Mouse (Mus musculus): ENCODE data around the gene Zfp113. TPM values are rescaled to one million over a fixed set of nuclear protein-coding genes. Genes with fewer than 3 reads are reported as not detected.
A peak's percentile ranks its signal among the peaks of the same experiment; 100 is the strongest.

Zfp113 gene
- polyA plus RNA-seq, 1 experiment from 2014 or later = 27.4 TPM

GRCm38 (mm10) chr5:138090737-138091136, 64.8 kb downstream of the Zfp113 start:
- WGBS = 95% methylated on average over 5 of the region's 5 CpGs
- Histone ChIP-seq H3K4me3 (replicated peaks) (no peak overlapping the region), H3K27ac (no peak overlapping the region), H3K9me3 (no peaks in the 10 kb centered on the region), H3K27me3 (no peaks in the 10 kb centered on the region), H3K4me2 (no peak overlapping the region), H3K36me3 (peaks cover 64% of the 10 kb centered on the region), H3K9ac (replicated peaks) (no peak overlapping the region), H3K4me1 (replicated peaks) (peaks cover 11% of the 10 kb centered on the region)
- no peak for ATAC-seq (ENCODE audit: insufficient number of reproducible peaks, insufficient read depth, low FRiP score, low TSS enrichment, low read depth)

GRCm38 (mm10) chr5:138090271-138090670, 65.3 kb downstream of the Zfp113 start:
- Histone ChIP-seq H3K9me3 (no peaks in the 10 kb centered on the region), H3K4me1 (replicated peaks) (peaks cover 11% of the 10 kb centered on the region), H3K27me3 (no peaks in the 10 kb centered on the region), H3K9ac (replicated peaks) (no peak overlapping the region), H3K27ac (no peak overlapping the region), H3K4me2 (no peak overlapping the region), H3K4me3 (replicated peaks) (no peak overlapping the region), H3K36me3 (peaks cover 59% of the 10 kb centered on the region)
- WGBS = 81% methylated on average over 3 of the region's 3 CpGs
- no peak for ATAC-seq (ENCODE audit: insufficient number of reproducible peaks, insufficient read depth, low FRiP score, low TSS enrichment, low read depth)

MicroRNAs encoded within 50 kb of the gene (microRNA counts, 519-probe panel; counts per million panel counts)
- microRNA mmu-miR-106b (6,828 counts per million, percentile 83 among the panel's probes with 10 or more counts), microRNA mmu-miR-25 (9,022 counts per million, percentile 96 among the panel's probes with 10 or more counts), microRNA mmu-miR-93 (6,624 counts per million, percentile 79 among the panel's probes with 10 or more counts)

Small RNA genes within 50 kb of the gene (microRNA-seq; reads per million reads assigned to microRNA genes)
- 11,332 reads per million, percentile 95 among the genes with 10 or more reads in this experiment for gene Mir106b
- gene Mir25 = 953 reads per million, percentile 75 among the genes with 10 or more reads in this experiment
- 18,583 reads per million, percentile 96 among the genes with 10 or more reads in this experiment for gene Mir93

Other genes with a start within 250 kb of the Zfp113 start
- gene Cyp3a13, start 234.1 kb downstream of the Zfp113 start, polyA plus RNA-seq (2016; fragmentation: Nextera tagmentation; extraction: Ambion mirVana) = not detected in 2 replicates
- 0.08 and 0.19 TPM in 2 replicates for gene Gjc3, start 192.6 kb downstream of the Zfp113 start, polyA plus RNA-seq (2016; fragmentation: Nextera tagmentation; extraction: Ambion mirVana)
- not detected in 2 replicates for gene Azgp1, start 174.2 kb downstream of the Zfp113 start, polyA plus RNA-seq (2016; fragmentation: Nextera tagmentation; extraction: Ambion mirVana)
- not detected in 2 replicates for gene Smok3a, start 134.5 kb downstream of the Zfp113 start, polyA plus RNA-seq (2016; fragmentation: Nextera tagmentation; extraction: Ambion mirVana)
- not detected in 2 replicates for gene Smok3b, start 134.3 kb downstream of the Zfp113 start, polyA plus RNA-seq (2016; fragmentation: Nextera tagmentation; extraction: Ambion mirVana)
- not detected in 2 replicates for gene Smok3c, start 102.5 kb downstream of the Zfp113 start, polyA plus RNA-seq (2016; fragmentation: Nextera tagmentation; extraction: Ambion mirVana)
- 26.8 and 32.1 TPM in 2 replicates for gene Zkscan1, start 70.7 kb downstream of the Zfp113 start, polyA plus RNA-seq (2016; fragmentation: Nextera tagmentation; extraction: Ambion mirVana)
- gene Zscan21, start 38.8 kb downstream of the Zfp113 start, polyA plus RNA-seq (2016; fragmentation: Nextera tagmentation; extraction: Ambion mirVana) = 78.8 and 80.9 TPM in 2 replicates
- 332 and 333 TPM in 2 replicates for gene Cops6, start 5.3 kb upstream of the Zfp113 start, polyA plus RNA-seq (2016; fragmentation: Nextera tagmentation; extraction: Ambion mirVana)
- gene Ap4m1, start 16.3 kb upstream of the Zfp113 start, polyA plus RNA-seq (2016; fragmentation: Nextera tagmentation; extraction: Ambion mirVana) = 32.0 and 36.3 TPM in 2 replicates
- 298 and 302 TPM in 2 replicates for gene Mcm7, start 16.7 kb upstream of the Zfp113 start, polyA plus RNA-seq (2016; fragmentation: Nextera tagmentation; extraction: Ambion mirVana)
- 114 and 122 TPM in 2 replicates for gene Taf6, start 31.7 kb upstream of the Zfp113 start, polyA plus RNA-seq (2016; fragmentation: Nextera tagmentation; extraction: Ambion mirVana)
- gene Cnpy4, start 31.7 kb upstream of the Zfp113 start, polyA plus RNA-seq (2016; fragmentation: Nextera tagmentation; extraction: Ambion mirVana) = 57.7 and 64.7 TPM in 2 replicates
- gene Mblac1, start 38.6 kb upstream of the Zfp113 start, polyA plus RNA-seq (2016; fragmentation: Nextera tagmentation; extraction: Ambion mirVana) = 9.7 and 12.2 TPM in 2 replicates
- not detected in 2 replicates for gene Nxpe5, start 70.2 kb upstream of the Zfp113 start, polyA plus RNA-seq (2016; fragmentation: Nextera tagmentation; extraction: Ambion mirVana)
- 41.8 and 42.5 TPM in 2 replicates for gene Lamtor4, start 99.7 kb upstream of the Zfp113 start, polyA plus RNA-seq (2016; fragmentation: Nextera tagmentation; extraction: Ambion mirVana)
- 9.7 and 11.0 TPM in 2 replicates for gene BC037034, start 108.3 kb upstream of the Zfp113 start, polyA plus RNA-seq (2016; fragmentation: Nextera tagmentation; extraction: Ambion mirVana)
- 4.0 and 4.5 TPM in 2 replicates for gene Gal3st4, start 117.1 kb upstream of the Zfp113 start, polyA plus RNA-seq (2016; fragmentation: Nextera tagmentation; extraction: Ambion mirVana)
- gene Gm43720, start 124.2 kb upstream of the Zfp113 start, polyA plus RNA-seq (2016; fragmentation: Nextera tagmentation; extraction: Ambion mirVana) = 0.12 and 0.25 TPM in 2 replicates
- gene Gpc2, start 124.3 kb upstream of the Zfp113 start, polyA plus RNA-seq (2016; fragmentation: Nextera tagmentation; extraction: Ambion mirVana) = 62.5 and 62.8 TPM in 2 replicates
- gene Stag3, start 124.5 kb upstream of the Zfp113 start, polyA plus RNA-seq (2016; fragmentation: Nextera tagmentation; extraction: Ambion mirVana) = 8.2 and 9.2 TPM in 2 replicates
- not detected in 2 replicates for gene Pvrig, start 186.2 kb upstream of the Zfp113 start, polyA plus RNA-seq (2016; fragmentation: Nextera tagmentation; extraction: Ambion mirVana)